18 mouse cellular contexts compared by ENCODE assay signal in the genomic region with DNA sequence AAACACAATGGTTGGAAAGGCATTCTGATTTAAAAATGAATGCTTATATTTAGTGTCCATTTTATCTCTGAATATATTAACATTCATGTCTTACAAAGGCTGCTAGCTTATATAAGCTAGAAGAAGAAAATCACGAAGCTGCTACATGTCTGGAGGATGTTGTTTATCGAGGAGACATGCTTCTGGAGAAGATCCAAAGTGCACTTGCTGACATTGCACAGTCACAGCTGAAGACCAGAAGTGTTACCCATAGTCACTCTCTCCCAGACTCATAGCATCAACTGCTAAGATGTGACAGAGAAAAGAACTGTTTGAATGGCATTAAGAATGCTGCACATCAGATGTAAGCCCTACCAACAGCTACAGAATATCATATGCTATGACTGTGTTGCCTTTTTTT.
"Had no signal": no experiment of that assay in that cellular context is flagged by ENCODE, and none has a peak within 500 bp of the region (broad histone marks: within the 10 kb centered on the region; RNA-seq: fewer than 3 reads in every experiment).

No protein-coding gene starts in this region.

- H3K4me3 ChIP-seq: limb, embryonic 13.5 days; midbrain, embryonic 10.5 days; myocyte; neural tube, embryonic 15.5 days had no signal

- H3K4me1 ChIP-seq: limb, embryonic 13.5 days; midbrain, embryonic 10.5 days; neural tube, embryonic 15.5 days had no signal

- H3K27me3 ChIP-seq: limb, embryonic 13.5 days; neural tube, embryonic 15.5 days had no signal

- DNase-seq: kidney, adult 11 months; layer of hippocampus, adult 9-11 months; layer of hippocampus, postnatal 36 days; left cerebral cortex, postnatal 4 days; lung, adult 18-20 months; lung, postnatal 10 days; lung, postnatal 4 days; midbrain, embryonic 14.5 days; right cerebral cortex, postnatal 4 days; spleen, adult 18-20 months; thymus, adult 18-20 months; thymus, postnatal 14 days had no signal

- H3K9me3 ChIP-seq: limb, embryonic 13.5 days; midbrain, embryonic 10.5 days; neural tube, embryonic 15.5 days had no signal

- H3K4me2 ChIP-seq: limb, embryonic 13.5 days; neural tube, embryonic 15.5 days had no signal

- H3K9ac ChIP-seq: limb, embryonic 13.5 days; liver, embryonic 14.5 days; neural tube, embryonic 15.5 days had no signal

- H3K27ac ChIP-seq: kidney, postnatal 0 days; limb, embryonic 13.5 days; liver, embryonic 14.5 days; midbrain, embryonic 10.5 days; neural tube, embryonic 15.5 days had no signal
